Mouse (Mus musculus) erythroblast, embryonic 14.5 days (primary cell): ENCODE data around the gene Lrba. TPM values are rescaled to one million over a fixed set of nuclear protein-coding genes. Genes with fewer than 3 reads are reported as not detected.

Experiments used
- H3K27me3 ChIP-seq: 2 replicates; pipeline ENCODE4 v1.6.1; 2012; ENCODE audit warnings: inconsistent platforms; ENCODE audit not compliant: control insufficient read depth
- H3K36me3 ChIP-seq: 2 replicates; pipeline ENCODE4 v1.6.1; 2012; ENCODE audit warnings: mild to moderate bottlenecking, inconsistent platforms; ENCODE audit not compliant: control insufficient read depth
- H3K4me1 ChIP-seq: 2 replicates; pipeline ENCODE4 v1.6.1; 2012; ENCODE audit warnings: inconsistent platforms; ENCODE audit not compliant: control insufficient read depth
- H3K4me3 ChIP-seq: replicated peaks from 2 replicates; pipeline ENCODE3; 2012; ENCODE audit warnings: moderate library complexity, mild to moderate bottlenecking, inconsistent platforms
- H3K9me3 ChIP-seq: 2 replicates; pipeline ENCODE4 v1.6.1; 2012; ENCODE audit warnings: low read length, inconsistent platforms, mixed read lengths; ENCODE audit not compliant: control insufficient read depth
- GATA1 ChIP-seq: IDR thresholded peaks from 2 replicates; pipeline ENCODE4 v1.6.1; 2012; ENCODE audit warnings: low read length, inconsistent platforms, mixed read lengths
- TAL1 ChIP-seq: IDR thresholded peaks from 3 replicates; pipeline ENCODE4 v1.6.1; 2012; ENCODE audit warnings: low read length, inconsistent platforms, mixed read lengths
- polyA plus RNA-seq: library from polyadenylated mRNA; stranded (reverse); fragments of >175 nt; gene quantifications from 2 replicates; pipeline ENCODE4 v1.2.3, GENCODE M21; 2012

Lrba gene
- polyA plus RNA-seq, 1 experiment, result 2.3 TPM

- TF ChIP-seq TAL1 (no peak), GATA1 (no peak)
- Histone ChIP-seq H3K4me3 (no peak overlapping the region), H3K36me3 (peaks cover 46% of the 10 kb centered on the region), H3K27me3 (no peaks in the 10 kb centered on the region), H3K9me3 (no peaks in the 10 kb centered on the region), H3K4me1 (no peaks in the 10 kb centered on the region)
These were observed 551.0 kb downstream of the Lrba start for GRCm38 (mm10) chr3:86775444-86775828.

- no peak overlapping the region for H3K4me3 ChIP-seq
- H3K36me3 ChIP-seq, result peaks cover 74% of the 10 kb centered on the region
- no peaks in the 10 kb centered on the region for H3K9me3 ChIP-seq
- TF ChIP-seq TAL1 (no peak), GATA1 (no peak)
- no peaks in the 10 kb centered on the region for H3K4me1 ChIP-seq
- no peaks in the 10 kb centered on the region for H3K27me3 ChIP-seq
These were observed 555.2 kb downstream of the Lrba start for GRCm38 (mm10) chr3:86779704-86780103.

- TF ChIP-seq TAL1 (no peak), GATA1 (no peak)
- Histone ChIP-seq H3K27me3 (no peaks in the 10 kb centered on the region), H3K36me3 (peaks cover 85% of the 10 kb centered on the region), H3K4me3 (no peak overlapping the region), H3K9me3 (no peaks in the 10 kb centered on the region), H3K4me1 (no peaks in the 10 kb centered on the region)
These were observed 559.6 kb downstream of the Lrba start for GRCm38 (mm10) chr3:86784051-86784450.

- no peaks in the 10 kb centered on the region for H3K9me3 ChIP-seq
- no peaks in the 10 kb centered on the region for H3K27me3 ChIP-seq
- TF ChIP-seq TAL1 (no peak), GATA1 (no peak)
- H3K4me3 ChIP-seq, result no peak overlapping the region
- peaks cover 89% of the 10 kb centered on the region for H3K36me3 ChIP-seq
- H3K4me1 ChIP-seq, result no peaks in the 10 kb centered on the region
These were observed 560.5 kb downstream of the Lrba start for GRCm38 (mm10) chr3:86784930-86785329.

GRCm38 (mm10) chr3:86786280-86786679, 561.8 kb downstream of the Lrba start:
- Histone ChIP-seq H3K36me3 (peaks cover 90% of the 10 kb centered on the region), H3K4me3 (no peak overlapping the region), H3K27me3 (no peaks in the 10 kb centered on the region), H3K4me1 (no peaks in the 10 kb centered on the region), H3K9me3 (no peaks in the 10 kb centered on the region)
- TF ChIP-seq GATA1, result no peak
- no peak for TF ChIP-seq TAL1

GRCm38 (mm10) chr3:86786845-86787351, 562.4 kb downstream of the Lrba start:
- Histone ChIP-seq H3K4me3 (no peak overlapping the region), H3K27me3 (no peaks in the 10 kb centered on the region), H3K9me3 (no peaks in the 10 kb centered on the region), H3K36me3 (peaks cover 92% of the 10 kb centered on the region), H3K4me1 (no peaks in the 10 kb centered on the region)
- no peak for TF ChIP-seq GATA1
- no peak for TF ChIP-seq TAL1

GRCm38 (mm10) chr3:86787423-86788123, 563.1 kb downstream of the Lrba start:
- H3K27me3 ChIP-seq, result no peaks in the 10 kb centered on the region
- no peaks in the 10 kb centered on the region for H3K4me1 ChIP-seq

GRCm38 (mm10) chr3:86788711-86789110, 564.2 kb downstream of the Lrba start:
- TF ChIP-seq GATA1 (no peak), TAL1 (no peak)
- no peaks in the 10 kb centered on the region for H3K27me3 ChIP-seq
- peaks cover 99% of the 10 kb centered on the region for H3K36me3 ChIP-seq
- H3K9me3 ChIP-seq, result no peaks in the 10 kb centered on the region
- peaks cover 4% of the 10 kb centered on the region for H3K4me1 ChIP-seq
- no peak overlapping the region for H3K4me3 ChIP-seq

More at GRCm38 (mm10) chr3:86787423-86788123, 563.1 kb downstream of the Lrba start:
- TF ChIP-seq TAL1 (no peak), GATA1 (no peak)
- H3K36me3 ChIP-seq, result peaks cover 97% of the 10 kb centered on the region
- no peak overlapping the region for H3K4me3 ChIP-seq
- no peaks in the 10 kb centered on the region for H3K9me3 ChIP-seq

GRCm38 (mm10) chr3:86789752-86790151, 565.3 kb downstream of the Lrba start:
- H3K36me3 ChIP-seq, result peaks cover 97% of the 10 kb centered on the region
- H3K9me3 ChIP-seq, result no peaks in the 10 kb centered on the region
- TF ChIP-seq GATA1, result no peak
- TF ChIP-seq TAL1, result no peak
- no peak overlapping the region for H3K4me3 ChIP-seq
- peaks cover 7% of the 10 kb centered on the region for H3K4me1 ChIP-seq
- H3K27me3 ChIP-seq, result no peaks in the 10 kb centered on the region
